Mouse (Mus musculus) thymus, postnatal 25 days (tissue): ENCODE measurements around the gene Defb20.
"Not testable (repeated sequence)": the region's sequence is repeated elsewhere in the genome, so short reads cannot be mapped to it uniquely, and the experiment has no call there.

Experiments used
- DNase-seq: peaks from one replicate; pipeline ENCODE4 v3.0.0; 2022

Gene Defb20

GRCm38 (mm10) chr2:152476763-152477162, at the start of gene Defb20:
Gene Defb20 (plus strand): TSS chr2:152477063.
- no peak for DNase-seq

DNA sequence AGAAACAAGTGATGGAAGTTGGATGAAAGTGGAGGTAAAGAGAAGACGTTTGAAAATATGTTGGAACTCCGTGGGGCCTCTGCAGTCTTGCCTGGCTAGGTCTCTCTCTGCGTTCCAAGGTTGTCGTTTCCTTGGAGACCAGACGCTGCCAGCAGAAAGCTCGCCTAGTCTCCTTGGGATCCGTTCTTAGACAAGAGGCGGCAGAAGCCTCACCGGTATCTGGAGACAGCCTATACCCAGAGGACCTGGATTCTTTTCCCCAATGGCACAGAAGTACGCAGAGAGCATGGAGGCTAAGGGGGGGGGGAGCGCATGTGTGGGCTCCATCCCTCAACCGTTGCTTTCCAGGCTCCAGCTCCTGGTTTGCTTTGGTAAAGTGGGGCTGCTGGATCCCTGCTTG, 49.4 kb upstream of the Defb20 start:
- DNase-seq = no peak

DNA sequence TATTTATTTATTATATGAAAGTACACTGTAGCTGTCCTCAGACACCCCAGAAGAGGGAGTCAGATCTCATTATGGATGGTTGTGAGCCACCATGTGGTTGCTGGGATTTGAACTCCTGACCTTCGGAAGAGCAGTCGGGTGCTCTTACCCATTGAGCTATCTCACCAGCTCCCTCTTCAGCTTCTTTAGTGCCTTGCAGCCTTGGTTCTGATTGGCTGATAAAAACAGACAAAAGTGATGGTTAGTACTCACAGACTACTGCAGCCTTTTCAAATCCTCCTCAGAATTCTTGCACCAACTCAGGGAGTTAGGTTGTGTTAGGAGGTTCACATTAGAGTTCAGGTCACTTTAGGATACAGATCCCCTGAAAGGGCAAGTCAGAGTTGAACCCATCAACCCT, 48.4 kb upstream of the Defb20 start:
- not testable (repeated sequence) for DNase-seq

- DNase-seq = no peak
These were observed 40.4 kb upstream of the Defb20 start for GRCm38 (mm10) chr2:152436405-152436901.

- DNase-seq = peak; percentile 80
These were observed 39.6 kb upstream of the Defb20 start for GRCm38 (mm10) chr2:152436983-152437860.

DNA sequence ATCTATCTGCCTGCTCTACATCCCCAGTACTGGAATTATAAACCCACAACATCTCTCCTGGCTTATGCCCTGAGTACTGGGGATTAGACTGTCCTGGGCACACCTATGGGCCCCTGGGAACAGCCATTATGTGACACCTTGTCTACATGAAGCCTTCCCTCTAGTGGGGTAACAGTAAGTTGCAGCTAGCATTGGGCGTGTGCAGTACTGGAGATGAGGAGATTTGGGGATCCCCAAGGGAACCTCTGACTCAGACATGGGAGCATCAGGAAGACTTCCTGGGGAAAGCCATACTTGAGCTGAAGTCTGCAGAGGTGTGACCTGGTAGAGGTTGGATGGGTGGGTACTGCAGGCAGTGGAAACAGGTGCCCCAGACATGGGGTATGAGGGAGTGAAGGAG, 37.9 kb upstream of the Defb20 start:
- DNase-seq = no peak

- DNase-seq = no peak
These were observed 37.0 kb upstream of the Defb20 start for GRCm38 (mm10) chr2:152439833-152440232.

DNA sequence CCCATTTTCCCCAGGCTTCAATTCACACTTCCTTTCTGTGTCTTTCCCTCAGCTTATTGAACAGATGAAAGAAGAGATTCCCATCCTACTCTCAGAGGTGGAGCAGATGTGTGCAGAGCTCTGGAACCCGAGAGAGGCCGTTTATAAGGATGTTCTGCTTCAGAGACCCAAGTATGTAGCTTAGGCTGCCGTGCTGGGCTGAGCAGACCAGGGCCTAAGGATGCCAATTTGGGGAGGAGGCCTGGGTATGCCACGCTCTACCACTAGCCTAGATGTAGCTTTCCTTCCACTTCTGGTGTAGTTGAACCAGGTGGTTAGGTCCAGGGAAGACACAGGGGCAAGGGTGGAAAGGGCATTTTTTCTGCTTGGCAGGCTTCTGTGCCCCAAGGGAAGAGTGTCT, 34.5 kb upstream of the Defb20 start:
- DNase-seq = no peak

- DNase-seq = no peak
These were observed 33.6 kb upstream of the Defb20 start for GRCm38 (mm10) chr2:152443281-152443680.

GRCm38 (mm10) chr2:152446642-152447041, 30.2 kb upstream of the Defb20 start:
- DNase-seq = no peak

GRCm38 (mm10) chr2:152447461-152447860, 29.4 kb upstream of the Defb20 start:
- DNase-seq = no peak

- peak; percentile 46 for DNase-seq
These were observed 26.6 kb upstream of the Defb20 start for GRCm38 (mm10) chr2:152450241-152450640.

- DNase-seq = no peak
These were observed 24.6 kb upstream of the Defb20 start for GRCm38 (mm10) chr2:152452101-152452781.

GRCm38 (mm10) chr2:152459241-152459640, 17.6 kb upstream of the Defb20 start:
- no peak for DNase-seq

DNA sequence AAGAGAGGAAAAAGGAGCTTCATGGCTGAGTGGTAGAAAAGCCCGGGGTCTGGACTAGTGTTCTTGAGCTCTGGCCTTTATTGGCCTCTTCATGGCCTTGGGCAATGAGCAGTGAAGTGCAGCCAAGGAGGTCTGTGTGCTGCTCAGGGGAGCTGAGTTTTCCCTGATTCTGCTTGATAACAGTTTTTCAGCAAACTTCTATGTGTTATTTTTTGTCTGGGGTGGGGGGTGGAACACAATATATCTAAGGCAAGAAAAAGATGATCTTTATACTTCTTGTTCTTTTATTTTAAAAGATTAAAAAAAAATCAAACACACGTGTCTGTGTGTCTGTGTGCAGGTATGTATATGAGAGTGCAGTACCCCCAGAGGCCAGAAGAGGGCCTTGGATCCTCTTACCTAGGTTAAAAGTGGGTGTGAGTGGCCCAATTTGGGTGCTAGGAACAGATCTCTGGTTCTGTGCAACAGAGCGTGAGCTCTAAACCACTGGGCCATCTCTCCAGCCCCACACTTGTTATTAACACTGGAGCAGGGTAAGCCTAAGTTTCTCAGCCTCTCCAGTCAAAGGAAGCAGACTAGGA, 12.2 kb upstream of the Defb20 start, which contains the start of gene Defb23:
Gene Defb23, minus strand, starts transcription at position 51 of the 581 bp plus-strand sequence.
- DNase-seq = no peak

DNA sequence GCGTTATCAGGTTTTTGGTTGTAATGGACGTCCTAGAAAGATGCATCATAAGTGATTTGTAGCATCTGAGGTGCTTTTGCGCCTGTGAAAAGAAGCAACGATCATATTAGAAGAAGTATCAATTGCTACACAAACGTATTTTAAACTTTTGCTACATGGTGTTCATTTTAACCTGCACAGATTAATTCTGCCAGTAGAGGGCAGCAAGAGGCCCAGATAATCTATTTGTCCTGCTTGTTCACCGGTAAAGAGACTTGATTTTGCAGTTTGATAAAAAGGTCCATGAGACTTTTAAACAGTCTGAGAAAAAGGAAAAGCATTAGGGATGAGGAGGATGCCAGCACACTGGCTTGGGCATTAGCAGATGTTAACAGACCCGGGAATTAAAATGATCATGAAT, 5.9 kb upstream of the Defb20 start:
- peak; percentile 11 for DNase-seq

- DNase-seq = no peak
These were observed 4.4 kb upstream of the Defb20 start for GRCm38 (mm10) chr2:152472434-152472833.

DNA sequence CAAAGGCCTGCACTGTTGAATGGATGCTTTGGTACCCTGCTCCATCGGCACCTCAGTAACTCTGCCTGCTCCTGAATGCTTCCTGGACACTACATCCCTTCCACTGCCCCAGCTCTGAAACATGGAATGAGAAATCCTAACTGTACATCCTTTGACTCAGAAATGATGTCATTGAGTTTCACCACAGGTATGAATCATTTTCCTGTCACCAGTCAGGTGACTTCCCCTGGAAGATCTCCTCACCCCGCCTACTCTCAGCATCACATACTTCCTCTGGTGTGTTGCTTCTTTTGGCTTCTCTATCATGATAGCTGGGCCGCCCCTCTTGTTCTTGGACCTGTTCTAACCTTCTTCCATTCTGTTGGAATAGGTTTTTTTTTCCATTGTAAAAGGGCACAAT, 4.0 kb downstream of the Defb20 start:
- DNase-seq = no peak

DNA sequence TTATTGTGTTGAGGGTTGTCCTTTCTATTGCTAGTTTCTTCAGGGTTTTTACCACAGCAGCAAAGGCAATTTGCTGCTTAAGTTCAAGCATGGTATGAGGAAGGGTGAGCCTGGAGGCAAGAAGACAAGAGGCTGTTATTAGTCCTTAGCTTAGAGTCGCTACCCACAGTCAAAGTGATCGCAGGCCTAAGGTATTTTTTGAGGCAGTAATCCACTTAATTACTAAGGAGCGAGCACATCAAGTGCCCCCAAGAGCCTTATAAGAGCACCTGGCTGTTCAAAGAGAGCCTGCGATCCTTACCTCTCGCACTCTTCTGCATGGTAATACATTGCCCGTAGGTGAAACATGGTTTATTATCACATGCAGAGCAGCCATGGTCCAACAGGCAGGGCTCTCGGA, 4.9 kb downstream of the Defb20 start:
- DNase-seq = no peak

- no peak for DNase-seq
These were observed 10.2 kb downstream of the Defb20 start for GRCm38 (mm10) chr2:152487024-152487423.

DNA sequence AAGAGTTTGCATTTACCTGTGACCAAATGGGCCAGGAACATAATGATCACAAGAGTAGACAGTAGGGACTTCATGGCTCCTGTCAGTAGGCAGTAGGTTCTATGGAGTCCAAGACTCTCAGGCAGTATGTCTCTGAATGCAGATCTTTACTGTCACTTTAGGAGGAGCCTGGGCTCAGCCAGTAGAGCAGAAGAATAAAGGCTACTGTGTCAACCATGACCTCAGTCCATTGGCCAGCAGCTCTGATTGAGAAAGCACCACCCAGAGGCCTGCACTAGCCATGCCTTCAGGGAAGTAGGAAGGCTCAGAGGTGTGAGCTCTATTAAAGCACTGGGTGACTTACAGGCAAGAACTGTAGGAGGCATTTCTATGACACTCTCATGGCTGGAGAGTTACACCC, 13.2 kb downstream of the Defb20 start, which contains the start of gene Defb22:
Gene Defb22, minus strand, starts transcription at position 101 of the 400 bp plus-strand sequence.
- DNase-seq = no peak

DNA sequence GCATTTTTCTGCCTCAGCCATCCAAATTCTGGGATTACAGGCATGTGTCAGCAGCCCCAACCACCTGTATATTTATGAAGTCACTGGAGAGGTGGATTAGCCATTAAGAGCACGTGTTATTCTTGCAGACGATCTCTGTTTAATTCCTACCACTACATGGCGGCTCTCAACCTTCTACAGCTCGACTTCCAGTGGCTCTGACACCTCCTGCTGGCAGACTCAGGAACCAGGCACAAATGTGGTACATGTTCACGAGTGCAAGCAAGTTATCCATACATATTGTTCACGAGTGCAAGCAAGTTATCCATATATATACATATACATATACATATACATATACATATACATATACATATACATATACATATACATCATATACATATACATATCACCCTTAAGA, 16.3 kb downstream of the Defb20 start:
- no peak for DNase-seq

GRCm38 (mm10) chr2:152498020-152498419, 21.2 kb downstream of the Defb20 start:
- no peak for DNase-seq
